Mouse (Mus musculus) E14TG2a.4 (cell line): ENCODE results near the gene Zdhhc22.

Experiments
- H3K27me3 ChIP-seq: 2 replicates; pipeline ENCODE4 v1.6.1; 2014; ENCODE audit warnings: low read length, control low read depth; ENCODE audit not compliant: insufficient read depth
- H3K36me3 ChIP-seq: 2 replicates; pipeline ENCODE4 v1.6.1; 2014; ENCODE audit warnings: low read length, control low read depth; ENCODE audit not compliant: insufficient read depth
- H3K4me1 ChIP-seq: replicated peaks from 2 replicates; pipeline ENCODE4 v1.6.1; 2014; ENCODE audit warnings: low read depth, low read length, control low read depth
- H3K4me3 ChIP-seq: replicated peaks from 2 replicates; pipeline ENCODE4 v1.5.1; 2014; ENCODE audit warnings: mild to moderate bottlenecking, low read length
- H3K9me3 ChIP-seq: 2 replicates; pipeline ENCODE4 v1.6.1; 2014; ENCODE audit warnings: low read length, control low read depth
- CTCF ChIP-seq: conservative IDR thresholded peaks from 2 replicates; pipeline ENCODE4 v1.5.1; 2014; ENCODE audit warnings: low read length
- NANOG ChIP-seq: IDR thresholded peaks from 2 replicates; pipeline ENCODE4 v1.6.1; 2014; ENCODE audit warnings: borderline replicate concordance, low read length, mixed read lengths
- POU5F1 ChIP-seq: IDR thresholded peaks from 2 replicates; pipeline ENCODE4 v1.6.1; 2014; ENCODE audit warnings: low read length, borderline replicate concordance

Gene Zdhhc22

DNA sequence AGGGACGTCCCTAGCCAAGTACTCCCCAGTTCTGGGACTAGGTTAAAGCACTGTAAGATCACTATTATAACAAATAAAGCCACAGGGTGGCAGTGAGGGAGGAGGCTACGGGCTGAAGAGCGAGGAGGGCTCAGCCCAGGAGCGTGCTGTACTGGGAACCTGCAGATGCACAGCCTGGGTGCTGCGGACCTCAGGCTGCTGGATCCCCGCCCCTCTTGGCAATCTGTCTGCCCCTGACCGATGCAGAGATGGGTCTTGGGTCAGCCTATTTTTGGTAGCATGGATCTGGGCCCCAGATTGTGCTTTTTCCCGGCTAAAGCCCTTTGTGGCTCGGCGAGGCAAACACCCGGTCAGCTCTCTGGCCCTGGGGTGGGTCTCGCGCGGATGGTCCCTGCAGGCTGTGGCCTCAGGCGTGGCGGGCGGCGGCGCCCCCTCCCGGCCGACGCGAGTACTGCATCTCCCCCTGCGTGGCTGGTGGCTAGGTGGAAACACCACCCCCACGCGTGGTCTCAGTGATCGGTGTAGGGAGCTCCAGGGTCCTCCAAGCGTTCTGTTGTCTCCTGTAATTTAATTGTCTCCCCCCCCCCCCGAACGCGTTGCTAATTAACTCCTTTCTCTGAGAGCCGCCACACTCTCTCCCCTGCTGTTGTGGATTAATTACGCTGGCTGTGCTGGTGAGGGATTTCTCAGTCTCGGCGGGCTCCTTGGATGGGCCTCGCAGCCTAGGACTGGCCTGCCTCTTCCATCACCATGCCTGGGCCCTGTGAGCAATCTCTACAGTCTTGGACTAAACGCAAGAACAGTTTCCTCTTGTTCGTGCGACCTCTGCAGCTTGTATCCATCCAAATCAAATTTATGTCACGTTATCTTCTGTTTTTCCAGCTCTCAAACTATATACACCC is 15.6 kb downstream of the Zdhhc22 start:
- no peak for TF ChIP-seq NANOG
- TF ChIP-seq CTCF, result peak; percentile 41
- no peak for TF ChIP-seq POU5F1
- peaks cover 64% of the 10 kb centered on the region for H3K4me1 ChIP-seq
- peak overlapping the region; percentile 75 for H3K4me3 ChIP-seq
- H3K27me3 ChIP-seq, result peaks cover 37% of the 10 kb centered on the region
- H3K36me3 ChIP-seq, result no peaks in the 10 kb centered on the region
- H3K9me3 ChIP-seq, result no peaks in the 10 kb centered on the region

GRCm38 (mm10) chr12:86973706-86974105 is 16.5 kb downstream of the Zdhhc22 start:
- Histone ChIP-seq H3K4me1 (peaks cover 64% of the 10 kb centered on the region), H3K27me3 (peaks cover 31% of the 10 kb centered on the region), H3K4me3 (no peak overlapping the region), H3K36me3 (no peaks in the 10 kb centered on the region), H3K9me3 (no peaks in the 10 kb centered on the region)
- TF ChIP-seq CTCF (no peak), NANOG (no peak)

DNA sequence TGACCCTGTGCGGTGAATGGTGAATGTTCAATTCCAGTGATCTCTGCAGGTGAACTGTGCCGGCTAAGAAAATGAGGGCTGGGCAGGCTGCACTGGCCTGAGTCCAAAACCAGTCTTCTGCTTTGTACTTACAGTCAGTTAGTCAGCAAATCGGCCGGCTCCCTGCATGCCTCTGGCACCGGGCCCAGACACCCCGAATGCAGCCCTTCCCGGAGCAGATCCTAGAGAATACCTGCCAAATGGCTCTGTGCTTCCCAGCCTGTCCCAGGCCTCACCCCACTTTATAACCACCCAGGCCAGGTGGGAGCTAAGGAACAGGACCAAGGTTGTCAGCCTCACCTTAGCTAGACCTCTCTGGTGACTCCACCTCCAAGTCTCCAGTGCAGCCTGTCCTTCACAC is 17.0 kb downstream of the Zdhhc22 start:
- H3K9me3 ChIP-seq, result no peaks in the 10 kb centered on the region
- peaks cover 26% of the 10 kb centered on the region for H3K27me3 ChIP-seq
- H3K4me3 ChIP-seq, result no peak overlapping the region
- H3K4me1 ChIP-seq, result peaks cover 59% of the 10 kb centered on the region
- no peaks in the 10 kb centered on the region for H3K36me3 ChIP-seq
- TF ChIP-seq CTCF (no peak), NANOG (no peak), POU5F1 (no peak)

- H3K4me3 ChIP-seq, result no peak overlapping the region
- H3K36me3 ChIP-seq, result peaks cover 3% of the 10 kb centered on the region; the same call in 1 of the 2 replicates
- TF ChIP-seq NANOG, result no peak
- no peak for TF ChIP-seq POU5F1
- no peak for TF ChIP-seq CTCF
- H3K9me3 ChIP-seq, result no peaks in the 10 kb centered on the region
- H3K4me1 ChIP-seq, result peaks cover 39% of the 10 kb centered on the region
- H3K27me3 ChIP-seq, result peaks cover 9% of the 10 kb centered on the region
Observed at GRCm38 (mm10) chr12:86971089-86971488, 19.1 kb downstream of the Zdhhc22 start.

GRCm38 (mm10) chr12:86969220-86969601 is 21.0 kb downstream of the Zdhhc22 start:
- Histone ChIP-seq H3K9me3 (no peaks in the 10 kb centered on the region), H3K27me3 (no peaks in the 10 kb centered on the region), H3K4me1 (peaks cover 23% of the 10 kb centered on the region), H3K36me3 (peaks cover 21% of the 10 kb centered on the region), H3K4me3 (no peak overlapping the region)
- TF ChIP-seq NANOG (no peak), POU5F1 (no peak), CTCF (no peak)

DNA sequence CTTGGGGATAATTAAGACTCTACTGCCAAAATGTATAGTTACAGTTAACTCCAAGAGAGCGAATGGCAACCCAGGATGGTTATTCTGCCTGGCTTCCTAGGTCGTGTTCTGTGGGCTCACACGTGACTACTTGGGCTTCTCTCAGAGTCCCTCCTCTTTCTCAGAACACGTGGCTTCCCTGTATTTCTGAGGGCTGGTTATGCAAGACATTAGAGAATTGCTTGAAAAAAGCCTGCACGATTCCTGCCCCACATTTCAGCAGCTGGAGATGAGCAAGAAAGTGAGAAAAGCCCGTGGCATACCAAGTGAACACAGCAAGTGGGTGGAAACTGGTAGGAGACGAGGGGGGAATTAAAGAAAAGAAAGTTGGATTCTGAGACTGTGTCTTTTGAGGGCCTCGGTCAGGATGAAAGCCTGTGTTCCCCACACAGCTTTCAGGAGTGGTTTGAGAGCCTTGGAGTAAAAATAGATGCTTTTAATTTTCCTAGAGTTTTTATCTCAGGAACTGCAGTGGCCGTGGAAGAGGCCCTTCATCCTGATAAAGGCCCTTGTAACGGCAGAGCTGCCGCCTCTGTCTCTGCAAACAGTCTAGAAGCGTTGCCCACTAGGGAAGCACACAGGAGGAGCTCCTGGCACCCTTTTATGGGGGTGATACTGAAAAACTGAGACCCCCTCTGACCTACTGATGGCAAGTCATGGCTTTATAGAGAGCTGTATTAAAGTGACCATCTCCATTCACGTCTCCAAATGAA is 21.6 kb downstream of the Zdhhc22 start:
- Histone ChIP-seq H3K36me3 (peaks cover 27% of the 10 kb centered on the region), H3K4me3 (no peak overlapping the region), H3K9me3 (no peaks in the 10 kb centered on the region), H3K27me3 (no peaks in the 10 kb centered on the region), H3K4me1 (peaks cover 18% of the 10 kb centered on the region)
- TF ChIP-seq POU5F1 (no peak), NANOG (no peak), CTCF (no peak)

- Histone ChIP-seq H3K9me3 (no peaks in the 10 kb centered on the region), H3K27me3 (no peaks in the 10 kb centered on the region), H3K4me1 (peaks cover 17% of the 10 kb centered on the region), H3K4me3 (no peak overlapping the region), H3K36me3 (peaks cover 60% of the 10 kb centered on the region)
- TF ChIP-seq CTCF, result no peak
- TF ChIP-seq POU5F1, result no peak
- no peak for TF ChIP-seq NANOG
Observed at GRCm38 (mm10) chr12:86965237-86965799, 24.9 kb downstream of the Zdhhc22 start.

- Histone ChIP-seq H3K4me3 (no peak overlapping the region), H3K9me3 (no peaks in the 10 kb centered on the region), H3K36me3 (peaks cover 69% of the 10 kb centered on the region), H3K27me3 (no peaks in the 10 kb centered on the region), H3K4me1 (peaks cover 21% of the 10 kb centered on the region)
- no peak for TF ChIP-seq CTCF
- no peak for TF ChIP-seq NANOG
- no peak for TF ChIP-seq POU5F1
Observed at GRCm38 (mm10) chr12:86964278-86965057, 25.8 kb downstream of the Zdhhc22 start.
